Mouse (Mus musculus): ENCODE results near the gene Hcst. TPM values are rescaled to one million over a fixed set of nuclear protein-coding genes. Genes with fewer than 3 reads are reported as not detected.

Hcst gene
- 2.0 and 2.6 TPM in 2 replicates for polyA plus RNA-seq (2015; fragmentation: Nextera tagmentation; extraction: Ambion mirVana)

DNA sequence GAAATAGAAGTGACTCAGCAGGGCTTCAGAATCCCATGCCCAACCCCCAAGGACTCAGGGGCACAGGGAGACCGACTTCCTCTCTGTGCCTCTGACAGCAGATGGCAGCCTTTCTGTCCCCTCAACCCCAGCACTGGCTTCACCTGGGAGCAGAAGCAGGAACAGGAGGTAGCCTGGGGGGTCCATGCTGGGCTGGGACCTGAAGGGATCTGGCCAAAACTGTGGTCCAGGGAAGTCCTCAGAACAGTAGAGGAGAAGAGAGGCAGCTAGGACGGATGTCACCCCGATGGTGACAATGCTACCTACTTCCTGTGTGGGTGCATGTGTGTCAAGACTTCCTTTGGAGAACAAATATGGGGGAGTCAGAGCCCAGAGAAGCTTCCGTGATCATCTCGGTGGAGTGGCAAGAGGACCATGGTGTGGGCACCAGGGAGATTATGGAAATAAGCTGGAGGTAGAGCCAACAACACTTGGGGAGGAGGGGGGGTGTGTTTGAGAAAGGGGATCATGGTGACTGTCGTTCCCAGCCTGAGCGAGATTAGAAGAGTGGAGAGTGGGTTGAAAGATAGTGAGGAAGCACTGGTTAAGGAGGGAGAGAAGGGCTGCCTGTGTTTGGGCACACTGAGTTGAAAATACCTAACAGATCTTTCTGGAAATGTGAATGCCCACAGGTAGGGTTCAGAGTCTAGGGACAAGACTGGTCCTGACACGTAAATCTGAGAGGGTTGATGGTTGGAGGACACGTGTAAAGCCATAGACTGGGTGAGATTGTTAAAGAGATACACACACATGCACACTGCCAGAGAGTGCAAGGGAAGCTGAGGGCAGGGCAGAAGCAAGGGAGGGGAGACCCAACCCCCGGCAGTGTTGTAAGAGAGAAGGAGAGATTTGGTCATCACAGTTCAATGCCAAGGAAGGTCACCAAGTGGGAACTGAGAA lies at the start of gene Hcst:
Gene Hcst (minus strand): TSS at position 294 of the 939 bp plus-strand sequence.
- no peak within 1 kb of the TSS for H3K4me3 ChIP-seq (ENCODE audit: low read length)
- peaks cover 5% of the 10 kb centered on the region; the same call in 1 of the 2 replicates for H3K4me1 ChIP-seq (replicated peaks; ENCODE audit: control insufficient read depth, insufficient read depth, low read length)
- H3K9ac ChIP-seq (ENCODE audit: low read length): no peak within 1 kb of the TSS
- no peaks in the 10 kb centered on the region for H3K27me3 ChIP-seq (ENCODE audit: control insufficient read depth, insufficient read depth, low read depth, low read length)
- no peak within 1 kb of the TSS for H3K4me2 ChIP-seq (ENCODE audit: low read depth, low read length)
- no peak for ATAC-seq (ENCODE audit: low read depth)
- no peaks in the 10 kb centered on the region for H3K36me3 ChIP-seq (ENCODE audit: control insufficient read depth, insufficient read depth, low read length)
- 56% methylated on average over 10 of the region's 10 CpGs for WGBS
- H3K27ac ChIP-seq (ENCODE audit: low read length): no peak within 1 kb of the TSS
- H3K9me3 ChIP-seq (ENCODE audit: control insufficient read depth, low read length): peaks cover 4% of the 10 kb centered on the region; the same call in 1 of the 2 replicates

DNA sequence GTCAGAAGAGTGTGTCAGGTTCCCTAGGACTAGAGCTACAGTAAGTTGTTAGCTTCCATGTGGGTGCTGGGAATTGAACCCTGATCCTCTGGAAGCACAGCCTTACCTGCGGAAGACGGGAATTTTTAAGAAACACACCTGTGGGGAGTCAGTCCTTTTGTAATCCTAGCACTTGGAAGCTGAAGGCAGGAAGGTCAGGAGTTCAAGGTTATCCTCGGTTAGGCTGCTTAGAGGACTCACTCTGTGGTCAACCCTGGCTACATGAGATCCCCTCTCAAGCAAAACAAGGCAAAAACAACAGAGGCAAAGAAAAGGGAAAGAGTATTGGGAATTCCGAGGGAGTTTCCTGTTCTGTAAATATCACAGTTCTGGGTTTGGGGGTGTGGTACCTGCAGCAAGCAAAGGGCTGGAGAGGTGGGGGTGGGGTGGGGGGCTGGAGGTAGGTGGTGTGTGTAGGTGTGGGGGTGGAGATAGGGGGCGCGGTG lies 45.2 kb upstream of the Hcst start:
- Histone ChIP-seq H3K4me3 (ENCODE audit: low read length) (no peak overlapping the region), H3K27me3 (ENCODE audit: control insufficient read depth, insufficient read depth, low read depth, low read length) (peaks cover 68% of the 10 kb centered on the region)
- 9% methylated on average over 6 of the region's 6 CpGs for WGBS

DNA sequence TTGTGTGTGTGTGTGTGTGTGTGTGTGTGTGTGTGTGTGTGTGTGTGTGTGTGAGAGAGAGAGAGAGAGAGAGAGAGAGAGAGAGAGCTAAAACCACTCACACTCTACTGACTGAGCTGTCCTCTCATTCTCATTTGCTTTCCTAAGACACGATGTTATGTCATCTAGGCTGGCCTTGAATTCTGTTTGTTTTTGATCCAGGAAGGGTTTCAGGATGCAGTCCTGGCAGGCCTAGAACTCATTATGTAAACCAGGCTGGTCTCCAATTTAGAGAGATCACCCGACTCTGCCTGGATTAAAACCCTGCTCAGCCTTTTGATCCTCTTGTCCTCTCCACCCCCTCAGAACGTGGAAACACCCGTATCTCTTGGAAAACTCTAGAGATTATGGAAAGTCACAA lies 44.3 kb upstream of the Hcst start:
- H3K9ac ChIP-seq (ENCODE audit: low read length): no peak overlapping the region

More for the DNA sequence above, 45.2 kb upstream of the Hcst start:
- Histone ChIP-seq H3K4me2 (ENCODE audit: low read depth, low read length) (no peak overlapping the region), H3K27ac (ENCODE audit: low read length) (no peak overlapping the region), H3K9ac (ENCODE audit: low read length) (no peak overlapping the region), H3K36me3 (ENCODE audit: control insufficient read depth, insufficient read depth, low read length) (no peaks in the 10 kb centered on the region), H3K4me1 (replicated peaks; ENCODE audit: control insufficient read depth, insufficient read depth, low read length) (no peaks in the 10 kb centered on the region), H3K9me3 (ENCODE audit: control insufficient read depth, low read length) (no peaks in the 10 kb centered on the region)
- ATAC-seq (ENCODE audit: low read depth): no peak

DNA sequence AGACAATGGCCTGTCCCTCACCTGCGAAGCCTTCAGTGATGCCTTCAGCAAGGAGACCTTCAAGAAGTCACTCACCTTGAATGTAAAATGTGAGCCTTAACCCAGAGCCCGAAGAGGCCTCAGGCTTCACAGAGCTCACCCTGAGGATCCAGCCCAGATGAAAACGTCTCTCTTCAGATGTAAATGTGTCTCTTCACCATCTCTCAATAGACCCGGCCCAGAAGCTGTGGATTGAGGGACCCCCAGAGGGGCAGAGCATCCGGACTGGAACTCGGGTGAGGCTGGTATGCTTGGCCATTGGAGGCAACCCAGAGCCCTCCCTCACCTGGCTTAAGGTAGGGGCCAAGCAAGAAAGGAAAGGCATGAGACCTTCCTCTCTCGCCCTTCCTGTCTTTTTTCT lies 43.9 kb upstream of the Hcst start:
- peaks cover 78% of the 10 kb centered on the region for H3K27me3 ChIP-seq (ENCODE audit: control insufficient read depth, insufficient read depth, low read depth, low read length)

More for the DNA sequence above, 44.3 kb upstream of the Hcst start:
- 21% methylated on average over 4 of the region's 4 CpGs for whole genome bisulfite sequencing
- H3K36me3 ChIP-seq (ENCODE audit: control insufficient read depth, insufficient read depth, low read length): no peaks in the 10 kb centered on the region
- H3K4me1 ChIP-seq (replicated peaks; ENCODE audit: control insufficient read depth, insufficient read depth, low read length): no peaks in the 10 kb centered on the region
- no peak for ATAC-seq (ENCODE audit: low read depth)
- no peak overlapping the region for H3K27ac ChIP-seq (ENCODE audit: low read length)
- H3K4me3 ChIP-seq (ENCODE audit: low read length): no peak overlapping the region
- H3K4me2 ChIP-seq (ENCODE audit: low read depth, low read length): no peak overlapping the region
- H3K9me3 ChIP-seq (ENCODE audit: control insufficient read depth, low read length): no peaks in the 10 kb centered on the region
- H3K27me3 ChIP-seq (ENCODE audit: control insufficient read depth, insufficient read depth, low read depth, low read length): peaks cover 75% of the 10 kb centered on the region

DNA sequence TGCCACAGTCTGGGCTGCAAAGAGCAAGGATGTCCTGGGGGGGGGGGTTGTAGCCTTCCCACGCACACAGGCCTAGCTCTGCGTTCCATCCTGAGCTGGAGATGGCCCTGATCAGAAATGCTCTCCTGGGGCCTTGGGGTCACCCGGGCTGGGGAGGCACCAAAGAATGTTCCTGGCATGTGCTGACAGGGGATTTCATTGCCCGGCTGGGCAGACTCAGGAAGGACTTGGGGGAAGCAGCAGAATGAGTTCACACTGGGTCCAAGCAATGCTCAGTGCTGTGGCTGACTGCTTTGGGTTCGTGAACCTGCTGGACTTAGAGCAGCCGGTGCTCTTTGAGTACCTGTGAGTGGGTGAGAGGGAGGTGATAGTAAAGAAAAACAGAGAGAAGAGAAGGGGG lies 39.8 kb upstream of the Hcst start:
- H3K36me3 ChIP-seq (ENCODE audit: control insufficient read depth, insufficient read depth, low read length): no peaks in the 10 kb centered on the region
- peaks cover 84% of the 10 kb centered on the region for H3K27me3 ChIP-seq (ENCODE audit: control insufficient read depth, insufficient read depth, low read depth, low read length)
- H3K4me2 ChIP-seq (ENCODE audit: low read depth, low read length): no peak overlapping the region
- 33% methylated on average over 6 of the region's 6 CpGs for WGBS
- no peak for ATAC-seq (ENCODE audit: low read depth)
- no peaks in the 10 kb centered on the region for H3K9me3 ChIP-seq (ENCODE audit: control insufficient read depth, low read length)
- H3K27ac ChIP-seq (ENCODE audit: low read length): no peak overlapping the region
- no peaks in the 10 kb centered on the region for H3K4me1 ChIP-seq (replicated peaks; ENCODE audit: control insufficient read depth, insufficient read depth, low read length)
- no peak overlapping the region for H3K4me3 ChIP-seq (ENCODE audit: low read length)
- no peak overlapping the region for H3K9ac ChIP-seq (ENCODE audit: low read length)

More for the DNA sequence above, 43.9 kb upstream of the Hcst start:
- no peak overlapping the region for H3K4me3 ChIP-seq (ENCODE audit: low read length)
- no peaks in the 10 kb centered on the region for H3K36me3 ChIP-seq (ENCODE audit: control insufficient read depth, insufficient read depth, low read length)
- H3K27ac ChIP-seq (ENCODE audit: low read length): no peak overlapping the region
- H3K9me3 ChIP-seq (ENCODE audit: control insufficient read depth, low read length): no peaks in the 10 kb centered on the region
- no peak for ATAC-seq (ENCODE audit: low read depth)
- H3K9ac ChIP-seq (ENCODE audit: low read length): no peak overlapping the region
- 42% methylated on average over 7 of the region's 7 CpGs for WGBS
- H3K4me2 ChIP-seq (ENCODE audit: low read depth, low read length): no peak overlapping the region
- H3K4me1 ChIP-seq (replicated peaks; ENCODE audit: control insufficient read depth, insufficient read depth, low read length): no peaks in the 10 kb centered on the region

DNA sequence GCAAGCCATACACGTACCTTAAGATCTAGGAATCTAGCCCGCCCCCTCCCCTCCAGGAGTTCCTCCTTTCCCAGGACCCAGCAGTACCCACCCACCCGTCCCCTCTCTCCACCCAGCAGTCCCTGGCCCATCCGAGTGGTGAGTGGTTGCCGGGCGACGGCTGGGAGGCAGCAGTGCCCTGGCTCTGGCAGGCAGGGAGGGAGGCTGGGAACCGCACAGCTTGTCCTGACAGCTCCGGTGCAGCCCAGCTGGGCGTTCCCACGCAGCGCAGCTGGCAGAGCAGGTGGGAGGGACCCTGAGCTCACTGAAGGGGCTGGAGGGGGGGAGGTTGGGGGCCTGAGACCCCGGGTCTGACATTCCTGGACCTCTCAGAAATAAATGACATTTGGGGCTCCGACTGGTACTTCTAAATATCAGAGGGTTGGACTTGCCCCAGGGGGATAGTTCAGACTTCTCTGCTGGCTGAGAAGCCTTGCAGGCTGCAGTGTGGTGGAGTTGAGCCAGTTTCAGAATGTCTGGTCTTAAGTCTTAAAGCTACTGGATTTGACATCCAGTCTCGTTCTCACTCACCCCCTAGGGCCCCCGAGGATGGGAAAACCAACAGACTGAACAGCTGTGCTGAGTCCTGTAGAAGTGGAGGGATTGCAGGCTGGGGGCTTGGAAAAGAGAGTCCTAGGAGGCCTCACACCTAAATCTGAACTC lies 38.1 kb upstream of the Hcst start, which contains the start of the genes Kirrel2 and Nphs1:
Gene Kirrel2 (minus strand): TSS at position 62 of the 702 bp plus-strand sequence.
Gene Nphs1 (plus strand): TSS at position 687 of the 702 bp plus-strand sequence.
- H3K4me1 ChIP-seq (replicated peaks; ENCODE audit: control insufficient read depth, insufficient read depth, low read length): no peaks in the 10 kb centered on the region; the same call in 1 of the 2 replicates
- no peaks in the 10 kb centered on the region for H3K36me3 ChIP-seq (ENCODE audit: control insufficient read depth, insufficient read depth, low read length)
- H3K9me3 ChIP-seq (ENCODE audit: control insufficient read depth, low read length): no peaks in the 10 kb centered on the region
- no peak within 1 kb of the TSS for H3K27ac ChIP-seq (ENCODE audit: low read length)
- no peak within 1 kb of the TSS for H3K9ac ChIP-seq (ENCODE audit: low read length)
- no peak within 1 kb of the TSS for H3K4me3 ChIP-seq (ENCODE audit: low read length)
- H3K4me2 ChIP-seq (ENCODE audit: low read depth, low read length): no peak within 1 kb of the TSS
- WGBS: 2% methylated on average over 14 of the region's 16 CpGs
- peaks cover 83% of the 10 kb centered on the region for H3K27me3 ChIP-seq (ENCODE audit: control insufficient read depth, insufficient read depth, low read depth, low read length)
- ATAC-seq (ENCODE audit: low read depth): 0 out of 2 replicates have a peak, but pooled peaks have one; percentile 45

DNA sequence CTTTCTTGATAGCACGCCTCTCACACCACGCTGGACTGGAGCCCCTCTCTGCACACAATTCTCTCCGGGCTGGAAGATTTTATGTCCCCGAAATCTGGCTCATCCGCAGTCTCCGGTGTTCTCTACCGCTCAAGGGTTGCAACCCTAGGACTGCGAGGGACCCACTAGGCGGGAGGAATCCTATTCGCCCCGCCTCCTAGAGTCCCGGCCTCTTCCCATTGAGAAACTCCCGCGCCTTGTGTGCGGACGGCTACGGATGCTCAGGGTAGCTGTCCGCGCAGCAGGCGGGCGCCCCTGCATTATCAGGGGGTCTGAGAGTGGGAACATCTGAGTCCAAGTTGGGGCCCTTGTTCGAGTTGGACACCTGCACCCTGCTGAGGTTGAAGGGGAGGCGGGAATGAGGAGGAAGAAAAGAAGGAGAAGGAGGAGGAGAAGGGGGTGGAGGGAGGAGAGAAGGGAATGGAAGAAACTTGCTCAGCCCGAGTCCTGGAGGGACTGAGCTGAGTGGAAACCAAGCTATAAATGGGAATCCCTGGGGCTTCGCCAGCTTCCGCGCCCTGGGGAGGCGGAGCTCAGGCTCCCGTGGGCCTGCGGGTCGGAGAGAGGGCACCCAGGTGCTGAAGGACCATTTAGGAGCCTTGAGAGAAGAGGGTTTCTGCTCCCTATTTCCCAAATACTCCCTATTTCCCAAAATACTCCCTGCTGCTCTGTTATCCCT lies 37.4 kb upstream of the Hcst start:
- no peak for ATAC-seq (ENCODE audit: low read depth)
- WGBS: under 1% methylated on average over 31 of the region's 31 CpGs
- no peaks in the 10 kb centered on the region; the same call in 1 of the 2 replicates for H3K4me1 ChIP-seq (replicated peaks; ENCODE audit: control insufficient read depth, insufficient read depth, low read length)
- no peak overlapping the region for H3K9ac ChIP-seq (ENCODE audit: low read length)
- H3K36me3 ChIP-seq (ENCODE audit: control insufficient read depth, insufficient read depth, low read length): no peaks in the 10 kb centered on the region
- no peak overlapping the region for H3K4me3 ChIP-seq (ENCODE audit: low read length)
- H3K9me3 ChIP-seq (ENCODE audit: control insufficient read depth, low read length): no peaks in the 10 kb centered on the region
- peaks cover 87% of the 10 kb centered on the region for H3K27me3 ChIP-seq (ENCODE audit: control insufficient read depth, insufficient read depth, low read depth, low read length)
- H3K4me2 ChIP-seq (ENCODE audit: low read depth, low read length): no peak overlapping the region
- H3K27ac ChIP-seq (ENCODE audit: low read length): no peak overlapping the region

DNA sequence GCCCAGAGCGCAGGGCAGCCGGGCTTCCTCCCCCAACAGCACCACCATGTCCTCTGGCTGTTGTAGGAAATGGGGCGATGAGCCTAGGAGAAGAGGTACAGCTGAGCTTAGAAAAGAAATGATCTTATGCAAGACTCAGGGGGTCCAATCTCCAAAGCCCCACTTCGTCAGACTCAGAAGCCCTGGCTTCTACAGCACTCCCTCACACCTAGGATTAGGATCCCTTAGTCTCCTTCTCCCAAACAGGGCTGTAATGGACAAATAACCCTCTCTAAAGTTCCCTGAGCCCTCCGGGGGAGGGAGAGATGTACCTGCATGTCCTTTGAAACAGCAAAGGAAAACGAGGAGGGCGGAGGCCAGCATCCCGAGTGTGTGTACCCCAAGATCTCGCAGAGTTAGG lies 36.8 kb upstream of the Hcst start:
- H3K9ac ChIP-seq (ENCODE audit: low read length): no peak overlapping the region
- 2% methylated on average over 9 of the region's 9 CpGs for WGBS
- H3K4me3 ChIP-seq (ENCODE audit: low read length): no peak overlapping the region
- no peaks in the 10 kb centered on the region for H3K9me3 ChIP-seq (ENCODE audit: control insufficient read depth, low read length)
- H3K27ac ChIP-seq (ENCODE audit: low read length): no peak overlapping the region
- no peak for ATAC-seq (ENCODE audit: low read depth)
- H3K27me3 ChIP-seq (ENCODE audit: control insufficient read depth, insufficient read depth, low read depth, low read length): peaks cover 89% of the 10 kb centered on the region
- no peaks in the 10 kb centered on the region; the same call in 1 of the 2 replicates for H3K4me1 ChIP-seq (replicated peaks; ENCODE audit: control insufficient read depth, insufficient read depth, low read length)
- no peak overlapping the region for H3K4me2 ChIP-seq (ENCODE audit: low read depth, low read length)
- no peaks in the 10 kb centered on the region for H3K36me3 ChIP-seq (ENCODE audit: control insufficient read depth, insufficient read depth, low read length)

Data from lung, embryonic 16.5 days (tissue).